Mouse (Mus musculus) lung, postnatal 14 days (tissue): ENCODE measurements around the gene A930017K11Rik.

Source experiments
- DNase-seq: peaks from one replicate; pipeline ENCODE4 v3.0.0; 2021

The A930017K11Rik gene

GRCm38 (mm10) chr17:25958771-25959494 lies 6.6 kb upstream of the A930017K11Rik start:
- DNase-seq: no peak

- no peak for DNase-seq
Measured at GRCm38 (mm10) chr17:25957586-25958051, 5.3 kb upstream of the A930017K11Rik start.

- DNase-seq: no peak
Measured at GRCm38 (mm10) chr17:25956631-25957030, 4.3 kb upstream of the A930017K11Rik start.

GRCm38 (mm10) chr17:25956201-25956600 lies 3.8 kb upstream of the A930017K11Rik start:
- no peak for DNase-seq

- DNase-seq: no peak
Measured at GRCm38 (mm10) chr17:25955736-25956135, 3.4 kb upstream of the A930017K11Rik start.

- no peak for DNase-seq
Measured at GRCm38 (mm10) chr17:25954671-25955070, 2.3 kb upstream of the A930017K11Rik start.

GRCm38 (mm10) chr17:25953161-25953560 lies 796 bp upstream of the A930017K11Rik start:
- no peak for DNase-seq

GRCm38 (mm10) chr17:25951225-25951802 lies 1.1 kb downstream of the A930017K11Rik start:
- no peak for DNase-seq

GRCm38 (mm10) chr17:25950706-25951105 lies 1.7 kb downstream of the A930017K11Rik start:
- DNase-seq: no peak

- no peak for DNase-seq
Measured at GRCm38 (mm10) chr17:25949981-25950380, 2.4 kb downstream of the A930017K11Rik start.

- no peak for DNase-seq
Measured at GRCm38 (mm10) chr17:25948051-25948450, 4.3 kb downstream of the A930017K11Rik start.

GRCm38 (mm10) chr17:25947576-25947975 lies 4.8 kb downstream of the A930017K11Rik start:
- DNase-seq: no peak

- no peak for DNase-seq
Measured at GRCm38 (mm10) chr17:25946891-25947290, 5.5 kb downstream of the A930017K11Rik start.

GRCm38 (mm10) chr17:25946349-25946748 lies 6.0 kb downstream of the A930017K11Rik start:
- DNase-seq: no peak

GRCm38 (mm10) chr17:25945517-25946155 lies 6.7 kb downstream of the A930017K11Rik start:
- DNase-seq: no peak

- no peak for DNase-seq
Measured at GRCm38 (mm10) chr17:25944366-25945163, 7.8 kb downstream of the A930017K11Rik start, which contains the start of the genes Pigq and Nhlrc4. TSS of gene Pigq (minus strand) at chr17:25944936. TSS of gene Nhlrc4 (minus strand) at chr17:25944961.

GRCm38 (mm10) chr17:25943769-25944168 lies 8.6 kb downstream of the A930017K11Rik start:
- no peak for DNase-seq

- no peak for DNase-seq
Measured at GRCm38 (mm10) chr17:25943221-25943620, 9.1 kb downstream of the A930017K11Rik start.

GRCm38 (mm10) chr17:25942597-25943151 lies 9.7 kb downstream of the A930017K11Rik start:
- no peak for DNase-seq

GRCm38 (mm10) chr17:25941511-25942241 lies 10.7 kb downstream of the A930017K11Rik start:
- peak; percentile 84 for DNase-seq

GRCm38 (mm10) chr17:25934526-25934925 lies 17.8 kb downstream of the A930017K11Rik start:
- no peak for DNase-seq

GRCm38 (mm10) chr17:25925348-25925747 lies 27.0 kb downstream of the A930017K11Rik start:
- DNase-seq: no peak
